Mouse (Mus musculus) heart, embryonic 16.5 days (tissue): ENCODE results near the gene Dedd2. TPM values are rescaled to one million over a fixed set of nuclear protein-coding genes. Genes with fewer than 3 reads are reported as not detected.
"Not testable (repeated sequence)": the region's sequence is repeated elsewhere in the genome, so short reads cannot be mapped to it uniquely, and the experiment has no call there.

Experiments
- ATAC-seq: fragments of 200-750 bp; cut with Nextera tagmentation; replicated peaks from 2 replicates; pipeline ENCODE4 v1.8.0; 2017; ENCODE audit warnings: moderate number of reproducible peaks; ENCODE audit not compliant: insufficient read depth, low FRiP score; ENCODE audit errors: extremely low read depth
- H3K27ac ChIP-seq: fragments of 300-500 bp; sonication (generic); 2 replicates; pipeline ENCODE4 v1.5.1; 2014; ENCODE audit warnings: mild to moderate bottlenecking, low read length, control low read depth, moderate library complexity
- H3K27me3 ChIP-seq: fragments of 300-500 bp; sonication (generic); 2 replicates; pipeline ENCODE4 v1.6.1; 2014; ENCODE audit warnings: low read length, mixed read lengths; ENCODE audit not compliant: control insufficient read depth, insufficient read depth
- H3K36me3 ChIP-seq: fragments of 300-500 bp; sonication (generic); 2 replicates; pipeline ENCODE4 v1.6.1; 2014; ENCODE audit not compliant: control insufficient read depth, insufficient read depth
- H3K4me1 ChIP-seq: fragments of 300-500 bp; sonication (generic); 2 replicates; pipeline ENCODE4 v1.6.1; 2014; ENCODE audit warnings: low read length, mixed read lengths; ENCODE audit not compliant: control insufficient read depth, insufficient read depth
- H3K4me2 ChIP-seq: fragments of 300-500 bp; sonication (generic); 2 replicates; pipeline ENCODE4 v1.6.1; 2014; ENCODE audit warnings: low read depth, mild to moderate bottlenecking, control low read depth, low read length
- H3K4me3 ChIP-seq: fragments of 300-500 bp; sonication (generic); 2 replicates; pipeline ENCODE4 v1.5.1; 2014; ENCODE audit warnings: mild to moderate bottlenecking, control low read depth, low read length
- H3K9ac ChIP-seq: fragments of 300-500 bp; sonication (generic); 2 replicates; pipeline ENCODE4 v1.6.1; 2014; ENCODE audit warnings: low read length, control low read depth
- H3K9me3 ChIP-seq: fragments of 300-500 bp; sonication (generic); replicated peaks from 2 replicates; pipeline ENCODE4 v1.6.1; 2016; ENCODE audit warnings: low read length; ENCODE audit not compliant: control insufficient read depth
- WGBS: fragments of 180-500 bp; shearing (Covaris S2); extraction: QIAGEN DNeasy Blood & Tissue Kit; methylation state at CpG from one replicate; pipeline ENCODE4 v1.1.7; 2014; 5-methylcytosine and 5-hydroxymethylcytosine counted together
- polyA plus RNA-seq: library from polyadenylated mRNA; unstranded; fragments of >200 nt; fragmentation: Nextera tagmentation; extraction: Ambion mirVana; gene quantifications from 2 replicates; pipeline ENCODE4 v1.2.1, GENCODE M21; 2015

Gene Dedd2
- polyA plus RNA-seq: 8.3 and 8.6 TPM in 2 replicates

- H3K27ac ChIP-seq: peak within 1 kb of the TSS; percentile 88
- 2% methylated on average over 20 of the region's 20 CpGs for WGBS
- no peak for ATAC-seq
- H3K4me1 ChIP-seq: peaks cover 27% of the 10 kb centered on the region
- H3K9ac ChIP-seq: peak within 1 kb of the TSS; percentile 88
- H3K4me2 ChIP-seq: peak within 1 kb of the TSS; percentile 96
- H3K9me3 ChIP-seq: no peaks in the 10 kb centered on the region
- H3K27me3 ChIP-seq: no peaks in the 10 kb centered on the region
- H3K4me3 ChIP-seq: peak within 1 kb of the TSS; percentile 83
- H3K36me3 ChIP-seq: peaks cover 7% of the 10 kb centered on the region
Observed at GRCm38 (mm10) chr7:25220457-25221101, at the start of gene Dedd2. Gene Dedd2, minus strand, starts transcription at chr7:25220615.

GRCm38 (mm10) chr7:25269545-25270271 is 49.3 kb upstream of the Dedd2 start:
- Histone ChIP-seq H3K36me3 (0 out of 2 replicates have a peak, but pooled peaks cover 5% of the 10 kb centered on the region), H3K4me1 (peaks cover 33% of the 10 kb centered on the region)

GRCm38 (mm10) chr7:25269029-25269428 is 48.6 kb upstream of the Dedd2 start:
- peaks cover 26% of the 10 kb centered on the region for H3K4me1 ChIP-seq

More at GRCm38 (mm10) chr7:25269545-25270271, 49.3 kb upstream of the Dedd2 start:
- ATAC-seq: no peak
- peak overlapping the region; percentile 89 for H3K4me3 ChIP-seq
- no peaks in the 10 kb centered on the region for H3K27me3 ChIP-seq
- H3K9me3 ChIP-seq: no peaks in the 10 kb centered on the region
- WGBS: 78% methylated on average over 8 of the region's 8 CpGs
- peak overlapping the region; percentile 92 for H3K9ac ChIP-seq
- H3K27ac ChIP-seq: peak overlapping the region; percentile 84
- peak overlapping the region; percentile 74 for H3K4me2 ChIP-seq

GRCm38 (mm10) chr7:25268588-25268987 is 48.2 kb upstream of the Dedd2 start:
- peaks cover 22% of the 10 kb centered on the region for H3K4me1 ChIP-seq
- no peaks in the 10 kb centered on the region for H3K27me3 ChIP-seq
- peak overlapping the region; percentile 74 for H3K4me2 ChIP-seq
- ATAC-seq: no peak
- H3K36me3 ChIP-seq: 0 out of 2 replicates have a peak, but pooled peaks cover 5% of the 10 kb centered on the region
- under 1% methylated on average over 7 of the region's 7 CpGs for WGBS
- peak overlapping the region; percentile 89 for H3K4me3 ChIP-seq
- H3K9ac ChIP-seq: peak overlapping the region; percentile 92
- H3K9me3 ChIP-seq: no peaks in the 10 kb centered on the region
- H3K27ac ChIP-seq: peak overlapping the region; percentile 84

More at GRCm38 (mm10) chr7:25269029-25269428, 48.6 kb upstream of the Dedd2 start:
- H3K27ac ChIP-seq: peak overlapping the region; percentile 84
- no peak for ATAC-seq
- 30% methylated on average over 4 of the region's 4 CpGs for WGBS
- H3K9me3 ChIP-seq: no peaks in the 10 kb centered on the region
- peak overlapping the region; percentile 89 for H3K4me3 ChIP-seq
- H3K36me3 ChIP-seq: 0 out of 2 replicates have a peak, but pooled peaks cover 5% of the 10 kb centered on the region
- H3K27me3 ChIP-seq: no peaks in the 10 kb centered on the region
- peak overlapping the region; percentile 74 for H3K4me2 ChIP-seq
- peak overlapping the region; percentile 92 for H3K9ac ChIP-seq

- Histone ChIP-seq H3K4me3 (peak overlapping the region; percentile 89), H3K36me3 (0 out of 2 replicates have a peak, but pooled peaks cover 5% of the 10 kb centered on the region), H3K4me1 (peaks cover 19% of the 10 kb centered on the region), H3K9me3 (no peaks in the 10 kb centered on the region), H3K27me3 (no peaks in the 10 kb centered on the region), H3K27ac (peak overlapping the region; percentile 96), H3K9ac (peak overlapping the region; percentile 92), H3K4me2 (peak overlapping the region; percentile 80)
- under 1% methylated on average over 33 of the region's 33 CpGs for WGBS
- ATAC-seq: peak; percentile 92
Observed at GRCm38 (mm10) chr7:25267751-25268463, 47.5 kb upstream of the Dedd2 start.

- Histone ChIP-seq H3K4me1 (peaks cover 19% of the 10 kb centered on the region), H3K4me3 (peak within 1 kb of the TSS; percentile 89), H3K27ac (peak within 1 kb of the TSS; percentile 96), H3K27me3 (no peaks in the 10 kb centered on the region), H3K9ac (peak within 1 kb of the TSS; percentile 92), H3K4me2 (peak within 1 kb of the TSS; percentile 80), H3K9me3 (no peaks in the 10 kb centered on the region), H3K36me3 (0 out of 2 replicates have a peak, but pooled peaks cover 5% of the 10 kb centered on the region)
- WGBS: 0% methylated on average over 29 of the region's 29 CpGs
- ATAC-seq: peak; percentile 85
Observed at GRCm38 (mm10) chr7:25267301-25267750, 46.9 kb upstream of the Dedd2 start, which contains the start of gene Cic. Gene Cic, plus strand, starts transcription at chr7:25267704.

GRCm38 (mm10) chr7:25266180-25266962 is 46.0 kb upstream of the Dedd2 start:
- no peaks in the 10 kb centered on the region for H3K9me3 ChIP-seq
- WGBS: 73% methylated on average over 8 of the region's 8 CpGs
- H3K27me3 ChIP-seq: no peaks in the 10 kb centered on the region
- H3K4me1 ChIP-seq: peaks cover 19% of the 10 kb centered on the region
- H3K4me2 ChIP-seq: peak overlapping the region; percentile 80
- no peaks in the 10 kb centered on the region for H3K36me3 ChIP-seq
- no peak for ATAC-seq
- H3K9ac ChIP-seq: no peak overlapping the region
- H3K4me3 ChIP-seq: no peak overlapping the region
- no peak overlapping the region for H3K27ac ChIP-seq

GRCm38 (mm10) chr7:25265743-25266142 is 45.3 kb upstream of the Dedd2 start:
- H3K4me3 ChIP-seq, H3K36me3 ChIP-seq, H3K27ac ChIP-seq, ATAC-seq, H3K9ac ChIP-seq, H3K4me2 ChIP-seq, H3K9me3 ChIP-seq, H3K27me3 ChIP-seq: not testable (repeated sequence)
- peaks cover 19% of the 10 kb centered on the region for H3K4me1 ChIP-seq
- 63% methylated on average over 5 of the region's 5 CpGs for WGBS
